ENCODE assay signal across 8 mouse cellular contexts in the genomic region with DNA sequence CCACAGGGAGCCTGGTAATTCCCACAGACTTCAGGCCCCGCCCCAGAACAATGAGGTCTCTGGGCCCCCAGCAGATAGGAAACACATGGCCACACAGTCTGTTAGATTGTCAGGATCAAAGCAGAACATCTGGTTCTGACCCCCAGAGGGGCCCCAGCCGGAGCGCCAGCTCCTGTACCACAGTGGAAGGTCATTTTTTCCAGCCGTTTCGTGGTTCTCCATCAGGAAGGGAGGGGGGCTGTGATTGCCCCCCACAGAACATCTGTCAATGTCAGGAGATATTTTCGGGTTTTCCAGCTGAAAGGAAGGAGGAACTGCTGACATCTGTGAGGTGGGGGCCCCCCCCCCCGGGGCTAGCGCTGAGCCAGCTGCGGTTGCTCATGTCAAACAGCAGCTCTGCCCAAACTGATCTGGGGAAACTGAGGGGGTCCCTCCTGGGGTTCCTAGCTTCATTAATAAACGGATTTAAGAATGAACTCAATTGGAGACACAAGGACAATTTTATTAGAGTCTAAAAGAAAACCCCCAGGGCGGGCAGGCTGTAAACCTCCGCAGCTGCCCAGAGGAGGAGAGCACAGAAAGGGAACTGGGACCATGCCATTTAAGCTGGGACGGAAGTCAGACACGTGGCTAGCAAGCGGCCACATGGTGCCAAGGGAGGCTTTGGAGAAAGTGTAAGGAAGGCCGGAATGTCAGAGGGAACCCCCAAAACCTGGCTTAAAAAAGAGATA. TPM values are rescaled to one million over a fixed set of nuclear protein-coding genes. Genes with fewer than 3 reads are reported as not detected.
A peak's percentile ranks its signal among the peaks of the same experiment; 100 is the strongest.
DNase-seq lines count a peak whose midpoint lies in the region; ATAC-seq lines count a peak whose summit lies in the region.

No protein-coding gene starts in this region.

- H3K27me3 ChIP-seq in embryonic facial prominence, embryonic 10.5 days (replicated peaks; ENCODE audit: low read depth, poor library complexity, severe bottlenecking), result 0 out of 2 replicates have a peak, but pooled peaks cover 3% of the 10 kb centered on the region
- no peaks in the 10 kb centered on the region for H3K27me3 ChIP-seq in liver, embryonic 13.5 days

- peak; percentile 90 for ATAC-seq in liver, embryonic 13.5 days (ENCODE audit: low read depth)
- ATAC-seq in monocyte, adult 5-6 weeks (replicated peaks; ENCODE audit: insufficient number of reproducible peaks, low FRiP score, low TSS enrichment, poor library complexity, severe bottlenecking), result peak; percentile 59; the same call in 1 of the 2 replicates

- DNase-seq in adrenal gland, postnatal 10 days, result peak; percentile 61
- no peak for DNase-seq in adrenal gland, adult 18-20 months (ENCODE audit: low spot score in 2 of 2)
- DNase-seq in embryonic facial prominence, embryonic 10.5 days (ENCODE audit: low spot score), result peak; percentile 85
- peak; percentile 78 to 80 for DNase-seq in heart, postnatal 10 days
- peak; percentile 71 for DNase-seq in liver, embryonic 13.5 days
- DNase-seq in right cerebral cortex, adult 18-20 months, result no peak
- no peak for DNase-seq in left cerebral cortex, postnatal 4 days

- H3K27ac ChIP-seq in embryonic facial prominence, embryonic 10.5 days (replicated peaks), result peak overlapping the region; percentile 70
- peak overlapping the region; percentile 88 for H3K27ac ChIP-seq in liver, embryonic 13.5 days

- H3K9ac ChIP-seq in liver, embryonic 13.5 days, result peak overlapping the region; percentile 73

- WGBS in embryonic facial prominence, embryonic 10.5 days, result 17% methylated on average over 16 of the region's 16 CpGs
- 4% methylated on average over 16 of the region's 16 CpGs for WGBS in liver, embryonic 13.5 days (ENCODE audit: insufficient replicate concordance)

- H3K4me3 ChIP-seq in embryonic facial prominence, embryonic 10.5 days, result peak overlapping the region; percentile 43
- peak overlapping the region; percentile 53 for H3K4me3 ChIP-seq in liver, embryonic 13.5 days (replicated peaks)

- peaks cover 35% of the 10 kb centered on the region for H3K4me1 ChIP-seq in embryonic facial prominence, embryonic 10.5 days
- peaks cover 96% of the 10 kb centered on the region for H3K4me1 ChIP-seq in liver, embryonic 13.5 days (replicated peaks)

- H3K36me3 ChIP-seq in embryonic facial prominence, embryonic 10.5 days (replicated peaks), result no peaks in the 10 kb centered on the region
- H3K36me3 ChIP-seq in liver, embryonic 13.5 days, result no peaks in the 10 kb centered on the region

- intact Hi-C loops in heart, postnatal 10 days (cut with DNase I), result loop anchor here (2.0 kb wide), 1 partner anchor 16 kb away; a partner anchor contains a TSS
- intact Hi-C loops in left cerebral cortex, postnatal 4 days (cut with DNase I), result no loop called here

- H3K4me2 ChIP-seq in liver, embryonic 13.5 days, result peak overlapping the region; percentile 74

- no peaks in the 10 kb centered on the region for H3K9me3 ChIP-seq in embryonic facial prominence, embryonic 10.5 days
- H3K9me3 ChIP-seq in liver, embryonic 13.5 days (replicated peaks), result no peaks in the 10 kb centered on the region

RNA-seq across cellular contexts. Expression of a gene that starts 16.0 kb away (rescaled TPM):
- total RNA-seq in adrenal gland, postnatal 10 days (2021), result 10 to 100 TPM; 69.2 to 74.3 TPM
- total RNA-seq in adrenal gland, adult 18-20 months (2021), result 10 to 100 TPM; 46.4 to 72.2 TPM
- polyA plus RNA-seq in embryonic facial prominence, embryonic 10.5 days (2016; fragmentation: Nextera tagmentation; extraction: Ambion mirVana), result 54.4 and 59.8 TPM in 2 replicates
- total RNA-seq in heart, postnatal 10 days (2021), result 10 to 100 TPM; 31.8 to 36.0 TPM
- polyA plus RNA-seq in liver, embryonic 13.5 days (2015; fragmentation: Nextera tagmentation; extraction: Ambion mirVana), result 20.6 and 25.7 TPM in 2 replicates
- total RNA-seq in monocyte, adult 5-6 weeks (2017), result 37.9 to 43.0 TPM (median 38.5 TPM) in 3 replicates
- total RNA-seq in left cerebral cortex, postnatal 4 days (2021), result 10 to 100 TPM; 59.4 to 63.3 TPM

RNA-seq across cellular contexts. Expression of a gene that starts 18.5 kb away (rescaled TPM):
- total RNA-seq in adrenal gland, postnatal 10 days (2021), result 10 to 100 TPM; 17.5 to 25.7 TPM
- 10 to 100 TPM in 1 of 2 experiments, 1 to 10 TPM in 1; 6.7 to 10.7 TPM for total RNA-seq in adrenal gland, adult 18-20 months (2021)
- polyA plus RNA-seq in embryonic facial prominence, embryonic 10.5 days (2016; fragmentation: Nextera tagmentation; extraction: Ambion mirVana), result 17.9 and 18.2 TPM in 2 replicates
- total RNA-seq in heart, postnatal 10 days (2021), result 10 to 100 TPM; 55.4 to 68.4 TPM
- 2.6 and 2.7 TPM in 2 replicates for polyA plus RNA-seq in liver, embryonic 13.5 days (2015; fragmentation: Nextera tagmentation; extraction: Ambion mirVana)
- 139 to 166 TPM (median 160 TPM) in 3 replicates for total RNA-seq in monocyte, adult 5-6 weeks (2017)
- 10 to 100 TPM; 50.6 to 52.0 TPM for total RNA-seq in left cerebral cortex, postnatal 4 days (2021)

RNA-seq across cellular contexts. Expression of a gene that starts 58.1 kb away (rescaled TPM):
- total RNA-seq in adrenal gland, postnatal 10 days (2021), result under 1 TPM in 1 of 2 experiments, not detected in 1; 0.55 TPM
- not detected for total RNA-seq in adrenal gland, adult 18-20 months (2021)
- not detected in 2 replicates for polyA plus RNA-seq in embryonic facial prominence, embryonic 10.5 days (2016; fragmentation: Nextera tagmentation; extraction: Ambion mirVana)
- not detected for total RNA-seq in heart, postnatal 10 days (2021)
- not detected in 2 replicates for polyA plus RNA-seq in liver, embryonic 13.5 days (2015; fragmentation: Nextera tagmentation; extraction: Ambion mirVana)
- not detected in 3 replicates for total RNA-seq in monocyte, adult 5-6 weeks (2017)
- 1 to 10 TPM in 1 of 2 experiments, under 1 TPM in 1; 0.42 to 1.4 TPM for total RNA-seq in left cerebral cortex, postnatal 4 days (2021)

Comparison
In these comparisons a context has a peak if more than half of its experiments do, and no peak if none do; other contexts are left out.
1. DNase-seq: peak in adrenal gland, postnatal 10 days (single experiment), embryonic facial prominence, embryonic 10.5 days (single experiment), heart, postnatal 10 days (2 of 2) and liver, embryonic 13.5 days (single experiment); none in adrenal gland, adult 18-20 months (0 of 2), right cerebral cortex, adult 18-20 months (single experiment) and left cerebral cortex, postnatal 4 days (single experiment).